Mouse (Mus musculus) 3T3-L1 (cell line): Measurements from ENCODE around the gene Hook2.
A peak's percentile ranks its signal among the peaks of the same experiment; 100 is the strongest.

Source experiments
- DNase-seq: peaks from one replicate; pipeline ENCODE4 v3.0.0-alpha.2; 2015; ENCODE audit warnings: low read depth, low spot score

The Hook2 gene

GRCm38 (mm10) chr8:84987388-84987787 is 3.0 kb upstream of the Hook2 start:
- no peak for DNase-seq

GRCm38 (mm10) chr8:84987903-84988302 is 2.5 kb upstream of the Hook2 start:
- DNase-seq: peak; percentile 42

- peak; percentile 73 for DNase-seq
Observed at GRCm38 (mm10) chr8:84989311-84989731, 1.1 kb upstream of the Hook2 start.

- peak; percentile 98 for DNase-seq
Observed at GRCm38 (mm10) chr8:84989810-84990209, 593 bp upstream of the Hook2 start.

- no peak for DNase-seq
Observed at GRCm38 (mm10) chr8:84990836-84991235, 433 bp downstream of the Hook2 start.

- DNase-seq: no peak
Observed at GRCm38 (mm10) chr8:84994375-84994774, 4.0 kb downstream of the Hook2 start.

- no peak for DNase-seq
Observed at GRCm38 (mm10) chr8:84995680-84996079, 5.3 kb downstream of the Hook2 start.

GRCm38 (mm10) chr8:84996978-84997377 is 6.6 kb downstream of the Hook2 start:
- no peak for DNase-seq

GRCm38 (mm10) chr8:84997649-84998295 is 7.4 kb downstream of the Hook2 start:
- peak; percentile 94 for DNase-seq

- DNase-seq: no peak
Observed at GRCm38 (mm10) chr8:85007686-85008085, 17.3 kb downstream of the Hook2 start.

- DNase-seq: no peak
Observed at GRCm38 (mm10) chr8:85011242-85011641, 20.8 kb downstream of the Hook2 start.

- no peak for DNase-seq
Observed at GRCm38 (mm10) chr8:85013230-85013840, 22.9 kb downstream of the Hook2 start.

- no peak for DNase-seq
Observed at GRCm38 (mm10) chr8:85014431-85014830, 24.0 kb downstream of the Hook2 start, which contains the start of gene Best2. Gene Best2, minus strand, starts transcription at chr8:85014531.

- no peak for DNase-seq
Observed at GRCm38 (mm10) chr8:85016724-85017123, 26.3 kb downstream of the Hook2 start.

GRCm38 (mm10) chr8:85017209-85017608 is 26.8 kb downstream of the Hook2 start:
- no peak for DNase-seq

- no peak for DNase-seq
Observed at GRCm38 (mm10) chr8:85021514-85022055, 31.2 kb downstream of the Hook2 start.

GRCm38 (mm10) chr8:85023846-85024245 is 33.4 kb downstream of the Hook2 start:
- no peak for DNase-seq

- DNase-seq: peak; percentile 99
Observed at GRCm38 (mm10) chr8:85025098-85025932, 34.9 kb downstream of the Hook2 start, which contains the start of gene Asna1. Gene Asna1, minus strand, starts transcription at chr8:85025281.

GRCm38 (mm10) chr8:85026670-85027515 is 36.5 kb downstream of the Hook2 start, which contains the start of gene Trir:
Gene Trir, plus strand, starts transcription at chr8:85026823.
- DNase-seq: peak; percentile 99

- peak; percentile 48 for DNase-seq
Observed at GRCm38 (mm10) chr8:85027516-85027855, 37.1 kb downstream of the Hook2 start.

GRCm38 (mm10) chr8:85027922-85028321 is 37.5 kb downstream of the Hook2 start:
- peak; percentile 52 for DNase-seq
